Mouse (Mus musculus) midbrain, embryonic 15.5 days (tissue): ENCODE measurements around the gene Arl4c. TPM values are rescaled to one million over a fixed set of nuclear protein-coding genes. Genes with fewer than 3 reads are reported as not detected.

ENCODE experiments used
- ATAC-seq: fragments of 200-750 bp; cut with Nextera tagmentation; replicated peaks from 2 replicates; pipeline ENCODE4 v1.8.0; 2017; ENCODE audit warnings: moderate TSS enrichment
- H3K27ac ChIP-seq: fragments of 300-500 bp; sonication (generic); 2 replicates; pipeline ENCODE4 v1.5.1; 2015; ENCODE audit warnings: mild to moderate bottlenecking, inconsistent platforms
- H3K27me3 ChIP-seq: fragments of 300-500 bp; sonication (generic); replicated peaks from 2 replicates; pipeline ENCODE4 v1.6.1; 2015; ENCODE audit warnings: inconsistent platforms
- H3K36me3 ChIP-seq: fragments of 300-500 bp; sonication (generic); replicated peaks from 2 replicates; pipeline ENCODE4 v1.6.1; 2015; ENCODE audit warnings: inconsistent platforms
- H3K4me1 ChIP-seq: fragments of 300-500 bp; sonication (generic); 2 replicates; pipeline ENCODE4 v1.6.1; 2015; ENCODE audit warnings: inconsistent platforms
- H3K4me2 ChIP-seq: fragments of 300-500 bp; sonication (generic); 2 replicates; pipeline ENCODE4 v1.6.1; 2015; ENCODE audit warnings: inconsistent platforms, mild to moderate bottlenecking, moderate library complexity
- H3K4me3 ChIP-seq: fragments of 300-500 bp; sonication (generic); 2 replicates; pipeline ENCODE4 v1.5.1; 2015; ENCODE audit warnings: mild to moderate bottlenecking, inconsistent platforms
- H3K9ac ChIP-seq: fragments of 300-500 bp; sonication (generic); 2 replicates; pipeline ENCODE4 v1.6.1; 2015; ENCODE audit warnings: mild to moderate bottlenecking, inconsistent platforms
- H3K9me3 ChIP-seq: fragments of 300-500 bp; sonication (generic); 2 replicates; pipeline ENCODE4 v1.6.1; 2016; ENCODE audit warnings: inconsistent platforms
- WGBS: fragments of 180-500 bp; shearing (Covaris S2); methylation state at CpG from one replicate; pipeline ENCODE4 v1.1.7; 2015; ENCODE audit warnings: mixed read lengths; 5-methylcytosine and 5-hydroxymethylcytosine counted together
- polyA plus RNA-seq: library from polyadenylated mRNA; unstranded; fragments of >200 nt; fragmentation: Nextera tagmentation; extraction: Ambion mirVana; gene quantifications from 2 replicates; pipeline ENCODE4 v1.2.1, GENCODE M21; 2015

The Arl4c gene
- polyA plus RNA-seq, 1 experiment from 2014 or later: 55.6 TPM

DNA sequence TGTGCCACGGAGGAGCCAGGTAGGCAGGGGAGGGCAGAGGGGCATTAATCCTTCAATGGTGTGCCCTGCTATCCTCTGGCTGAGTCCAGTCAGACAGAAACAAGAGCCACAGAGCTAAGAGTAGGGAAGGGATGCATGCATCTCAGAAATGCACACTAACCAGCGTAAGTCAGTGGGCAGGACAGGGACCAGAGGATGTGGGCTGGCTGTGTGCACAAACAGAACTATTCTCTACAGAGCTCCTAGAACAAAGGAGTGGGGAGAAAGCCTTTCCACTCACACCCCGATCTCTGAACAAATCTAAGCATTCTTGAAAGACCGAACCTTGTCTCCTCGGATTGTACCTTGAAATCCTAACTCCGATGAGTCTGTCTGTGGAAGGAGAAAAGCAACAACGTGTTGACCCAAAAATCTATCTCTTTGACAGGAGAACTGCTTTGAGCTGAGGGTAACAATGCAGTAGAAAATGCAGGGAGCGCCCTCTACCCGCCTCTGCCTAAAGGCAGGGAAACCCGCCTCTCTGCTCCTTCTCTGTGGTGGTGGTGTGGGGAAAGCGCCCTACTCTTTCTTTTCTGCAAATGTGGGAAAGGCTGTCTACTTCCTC lies 18.7 kb upstream of the Arl4c start:
- Histone ChIP-seq H3K4me3 (no peak overlapping the region), H3K36me3 (no peaks in the 10 kb centered on the region), H3K9me3 (no peaks in the 10 kb centered on the region), H3K4me2 (no peak overlapping the region), H3K27me3 (no peaks in the 10 kb centered on the region), H3K4me1 (0 out of 2 replicates have a peak, but pooled peaks cover 4% of the 10 kb centered on the region), H3K27ac (no peak overlapping the region), H3K9ac (no peak overlapping the region)
- no peak for ATAC-seq
- WGBS: 47% methylated on average over 11 of the region's 11 CpGs

DNA sequence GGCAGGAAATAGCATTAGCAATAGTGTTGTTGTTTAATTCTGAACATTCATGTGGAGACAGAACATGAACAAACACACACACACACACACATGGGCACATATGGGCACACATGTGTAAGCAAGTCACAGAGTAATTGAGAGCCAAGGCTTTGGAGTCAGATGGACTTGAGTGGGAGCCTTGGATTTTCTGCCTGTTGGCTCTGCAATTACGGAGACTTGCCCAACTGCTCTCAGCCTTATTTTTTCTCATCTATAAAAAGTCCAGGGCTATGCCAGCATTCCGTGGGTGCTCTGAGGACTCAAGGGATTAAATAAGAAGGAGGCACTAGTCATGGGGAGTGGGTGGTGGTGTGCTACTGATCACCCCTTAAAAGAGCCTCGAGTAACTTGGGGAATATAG lies 16.5 kb upstream of the Arl4c start:
- H3K27me3 ChIP-seq: no peaks in the 10 kb centered on the region
- H3K36me3 ChIP-seq: no peaks in the 10 kb centered on the region
- no peak overlapping the region for H3K27ac ChIP-seq
- ATAC-seq: no peak
- WGBS: 74% methylated on average over 3 of the region's 3 CpGs
- no peak overlapping the region for H3K4me2 ChIP-seq
- H3K9ac ChIP-seq: no peak overlapping the region
- 0 out of 2 replicates have a peak, but pooled peaks cover 4% of the 10 kb centered on the region for H3K4me1 ChIP-seq
- no peak overlapping the region for H3K4me3 ChIP-seq
- no peaks in the 10 kb centered on the region for H3K9me3 ChIP-seq

DNA sequence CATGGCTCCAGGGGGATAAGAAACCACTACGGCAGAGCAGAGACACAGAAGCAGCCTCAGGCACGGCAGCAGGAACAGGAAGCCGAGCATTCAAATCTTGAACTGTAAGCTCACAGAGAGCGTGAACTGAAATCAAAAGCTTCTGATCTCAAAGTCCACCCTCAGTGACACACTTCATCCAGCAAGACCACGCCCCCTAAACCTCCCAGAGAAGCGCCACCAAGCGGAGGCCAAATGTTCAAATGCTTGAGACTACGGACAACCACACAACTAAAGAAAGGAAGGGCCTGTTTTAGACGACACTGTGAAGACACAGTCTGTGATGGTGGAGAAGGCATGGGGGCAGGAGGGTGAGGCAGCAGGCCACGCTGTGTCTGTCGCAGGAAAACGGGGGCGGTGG lies 15.7 kb upstream of the Arl4c start:
- Histone ChIP-seq H3K9me3 (no peaks in the 10 kb centered on the region), H3K27ac (no peak overlapping the region), H3K4me1 (0 out of 2 replicates have a peak, but pooled peaks cover 4% of the 10 kb centered on the region), H3K36me3 (no peaks in the 10 kb centered on the region), H3K9ac (no peak overlapping the region), H3K4me3 (no peak overlapping the region), H3K4me2 (no peak overlapping the region), H3K27me3 (no peaks in the 10 kb centered on the region)
- ATAC-seq: 0 out of 2 replicates have a peak, but pooled peaks have one; percentile 42
- WGBS: 72% methylated on average over 13 of the region's 13 CpGs

- no peak overlapping the region for H3K4me2 ChIP-seq
- H3K27ac ChIP-seq: no peak overlapping the region
- H3K9ac ChIP-seq: no peak overlapping the region
- no peaks in the 10 kb centered on the region for H3K9me3 ChIP-seq
- H3K36me3 ChIP-seq: no peaks in the 10 kb centered on the region
- peaks cover 8% of the 10 kb centered on the region for H3K4me1 ChIP-seq
- H3K4me3 ChIP-seq: no peak overlapping the region
- no peak for ATAC-seq
- no peaks in the 10 kb centered on the region for H3K27me3 ChIP-seq
- WGBS: 88% methylated on average over 6 of the region's 6 CpGs
Measured at GRCm38 (mm10) chr1:88712011-88712410, 10.0 kb upstream of the Arl4c start.

DNA sequence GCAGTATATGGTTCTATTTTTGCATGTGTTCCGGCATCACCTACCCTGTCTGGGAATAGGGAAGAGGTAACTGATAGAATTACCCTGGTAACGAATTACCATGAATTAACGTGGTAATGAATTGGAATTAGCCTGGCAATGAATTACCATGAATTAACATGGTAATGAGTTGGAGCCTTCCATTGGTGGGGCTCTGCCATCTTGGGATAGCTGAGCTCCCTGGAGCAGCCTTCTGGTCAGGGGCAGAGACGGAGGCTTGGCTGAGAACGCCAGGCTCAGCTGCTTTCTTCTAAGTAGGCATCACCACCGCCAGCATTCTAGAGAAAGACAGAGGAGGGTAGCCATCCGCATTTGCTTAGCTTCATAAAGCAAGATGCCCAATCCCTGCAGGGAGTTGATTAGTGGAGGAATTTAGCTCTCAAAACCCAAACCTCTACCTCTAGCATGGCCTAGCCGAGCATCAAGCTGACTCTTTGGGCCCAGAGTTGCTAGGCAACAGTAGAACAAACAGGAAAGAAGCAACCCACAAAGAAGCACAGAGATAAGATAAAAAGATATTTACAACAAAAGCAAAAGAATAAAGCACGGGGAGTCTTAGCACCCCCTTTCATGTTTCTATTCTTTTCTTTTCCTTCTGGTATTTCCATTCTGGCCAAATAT lies 6.8 kb upstream of the Arl4c start:
- Histone ChIP-seq H3K9ac (no peak overlapping the region), H3K27ac (peak overlapping the region; percentile 71), H3K27me3 (no peaks in the 10 kb centered on the region), H3K4me3 (no peak overlapping the region), H3K4me2 (no peak overlapping the region), H3K9me3 (no peaks in the 10 kb centered on the region), H3K36me3 (no peaks in the 10 kb centered on the region), H3K4me1 (peaks cover 19% of the 10 kb centered on the region)
- ATAC-seq: 0 out of 2 replicates have a peak, but pooled peaks have one; percentile 16
- 41% methylated on average over 9 of the region's 9 CpGs for WGBS

DNA sequence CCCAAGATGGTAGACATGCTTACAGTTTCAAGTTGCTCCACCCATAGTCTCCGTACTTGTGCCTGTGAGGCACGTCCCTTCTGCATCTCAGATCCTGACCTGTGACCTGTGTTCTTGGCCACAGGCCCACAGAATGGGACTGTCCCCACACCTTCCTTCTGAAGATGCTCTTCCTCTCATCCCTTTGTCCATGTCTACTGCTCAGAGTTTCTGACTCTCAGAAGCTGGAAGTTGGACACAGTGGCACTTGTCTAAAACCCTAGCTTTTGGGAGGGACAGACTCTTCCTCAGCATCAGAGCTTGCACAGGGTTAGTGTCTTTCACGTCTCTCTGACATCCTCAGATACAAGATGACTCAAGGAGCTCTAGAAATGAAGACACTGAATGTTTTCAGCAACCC lies 6.2 kb upstream of the Arl4c start:
- peaks cover 19% of the 10 kb centered on the region for H3K4me1 ChIP-seq
- H3K36me3 ChIP-seq: no peaks in the 10 kb centered on the region
- H3K4me3 ChIP-seq: no peak overlapping the region
- H3K27me3 ChIP-seq: no peaks in the 10 kb centered on the region
- 0 out of 2 replicates have a peak overlapping the region, but pooled peaks have one; percentile 71 for H3K27ac ChIP-seq
- no peak overlapping the region for H3K9ac ChIP-seq
- WGBS: 77% methylated on average over 3 of the region's 3 CpGs
- no peak overlapping the region for H3K4me2 ChIP-seq
- ATAC-seq: no peak
- no peaks in the 10 kb centered on the region for H3K9me3 ChIP-seq

GRCm38 (mm10) chr1:88707536-88707935 lies 5.5 kb upstream of the Arl4c start:
- Histone ChIP-seq H3K4me2 (no peak overlapping the region), H3K4me1 (peaks cover 22% of the 10 kb centered on the region), H3K27me3 (no peaks in the 10 kb centered on the region), H3K9me3 (no peaks in the 10 kb centered on the region), H3K27ac (no peak overlapping the region), H3K36me3 (no peaks in the 10 kb centered on the region), H3K4me3 (no peak overlapping the region), H3K9ac (no peak overlapping the region)
- WGBS: 29% methylated on average over 6 of the region's 6 CpGs
- ATAC-seq: no peak

GRCm38 (mm10) chr1:88705799-88706198 lies 3.8 kb upstream of the Arl4c start:
- ATAC-seq: peak; percentile 74
- under 1% methylated on average over 15 of the region's 15 CpGs for WGBS
- Histone ChIP-seq H3K4me1 (peaks cover 25% of the 10 kb centered on the region), H3K4me3 (no peak overlapping the region), H3K36me3 (no peaks in the 10 kb centered on the region), H3K4me2 (peak overlapping the region; percentile 14; the same call in 1 of the 2 replicates), H3K9ac (no peak overlapping the region), H3K9me3 (no peaks in the 10 kb centered on the region), H3K27ac (peak overlapping the region; percentile 40), H3K27me3 (no peaks in the 10 kb centered on the region)

- H3K36me3 ChIP-seq: no peaks in the 10 kb centered on the region
- H3K4me2 ChIP-seq: no peak overlapping the region
- no peaks in the 10 kb centered on the region for H3K9me3 ChIP-seq
- 63% methylated on average over 6 of the region's 6 CpGs for WGBS
- no peak overlapping the region for H3K4me3 ChIP-seq
- no peak overlapping the region for H3K9ac ChIP-seq
- no peaks in the 10 kb centered on the region for H3K27me3 ChIP-seq
- no peak for ATAC-seq
- H3K4me1 ChIP-seq: peaks cover 25% of the 10 kb centered on the region
- H3K27ac ChIP-seq: no peak overlapping the region
Measured at GRCm38 (mm10) chr1:88705050-88705449, 3.0 kb upstream of the Arl4c start.

DNA sequence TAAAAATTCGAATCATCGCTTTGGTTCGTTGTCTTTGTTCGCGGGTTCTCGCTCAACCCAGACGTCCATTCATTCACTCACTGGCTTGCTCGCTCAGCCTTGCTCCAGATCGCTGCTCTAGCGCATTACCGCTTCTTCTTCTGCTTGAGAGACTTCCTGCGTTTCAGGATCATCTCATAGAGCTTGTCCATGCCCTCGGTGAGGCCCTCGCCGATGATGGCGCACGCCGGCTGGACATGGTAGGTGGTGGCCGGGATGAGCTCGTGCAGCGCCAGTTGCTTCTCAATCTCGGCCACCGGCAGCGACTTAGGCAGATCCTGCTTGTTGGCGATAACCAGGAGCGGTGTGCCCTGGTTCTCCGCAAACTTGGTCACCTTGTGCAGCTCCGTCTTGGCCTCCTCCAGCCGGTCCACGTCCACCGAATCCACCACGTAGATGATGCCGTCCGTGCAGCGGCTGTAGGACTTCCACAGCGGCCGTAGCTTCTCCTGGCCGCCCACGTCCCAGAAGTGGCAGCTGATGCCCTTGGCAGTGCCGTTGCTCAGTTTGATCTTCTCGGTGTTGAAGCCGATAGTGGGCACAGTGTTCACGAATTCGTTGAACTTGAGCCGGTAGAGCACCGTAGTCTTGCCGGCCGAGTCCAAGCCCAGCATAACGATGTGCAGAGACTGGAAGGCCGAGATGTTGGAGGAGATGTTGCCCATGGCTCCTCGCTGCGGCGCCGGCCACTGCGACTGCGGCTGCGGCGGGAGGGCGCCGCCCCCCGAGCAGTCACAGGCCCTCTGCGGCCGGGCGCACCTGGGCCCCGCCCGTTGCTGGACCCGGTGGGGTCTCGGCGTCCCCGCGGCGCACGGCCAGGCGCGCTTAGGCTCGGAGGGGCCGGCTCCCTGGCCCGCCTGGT lies 810 bp downstream of the Arl4c start:
- Histone ChIP-seq H3K27ac (peak overlapping the region; percentile 98), H3K4me2 (peak overlapping the region; percentile 81), H3K9me3 (no peaks in the 10 kb centered on the region), H3K36me3 (0 out of 2 replicates have a peak, but pooled peaks cover 12% of the 10 kb centered on the region), H3K27me3 (no peaks in the 10 kb centered on the region), H3K9ac (peak overlapping the region; percentile 92), H3K4me1 (peaks cover 35% of the 10 kb centered on the region), H3K4me3 (peak overlapping the region; percentile 66)
- under 1% methylated on average over 77 of the region's 78 CpGs for WGBS
- peak; percentile 45 for ATAC-seq

DNA sequence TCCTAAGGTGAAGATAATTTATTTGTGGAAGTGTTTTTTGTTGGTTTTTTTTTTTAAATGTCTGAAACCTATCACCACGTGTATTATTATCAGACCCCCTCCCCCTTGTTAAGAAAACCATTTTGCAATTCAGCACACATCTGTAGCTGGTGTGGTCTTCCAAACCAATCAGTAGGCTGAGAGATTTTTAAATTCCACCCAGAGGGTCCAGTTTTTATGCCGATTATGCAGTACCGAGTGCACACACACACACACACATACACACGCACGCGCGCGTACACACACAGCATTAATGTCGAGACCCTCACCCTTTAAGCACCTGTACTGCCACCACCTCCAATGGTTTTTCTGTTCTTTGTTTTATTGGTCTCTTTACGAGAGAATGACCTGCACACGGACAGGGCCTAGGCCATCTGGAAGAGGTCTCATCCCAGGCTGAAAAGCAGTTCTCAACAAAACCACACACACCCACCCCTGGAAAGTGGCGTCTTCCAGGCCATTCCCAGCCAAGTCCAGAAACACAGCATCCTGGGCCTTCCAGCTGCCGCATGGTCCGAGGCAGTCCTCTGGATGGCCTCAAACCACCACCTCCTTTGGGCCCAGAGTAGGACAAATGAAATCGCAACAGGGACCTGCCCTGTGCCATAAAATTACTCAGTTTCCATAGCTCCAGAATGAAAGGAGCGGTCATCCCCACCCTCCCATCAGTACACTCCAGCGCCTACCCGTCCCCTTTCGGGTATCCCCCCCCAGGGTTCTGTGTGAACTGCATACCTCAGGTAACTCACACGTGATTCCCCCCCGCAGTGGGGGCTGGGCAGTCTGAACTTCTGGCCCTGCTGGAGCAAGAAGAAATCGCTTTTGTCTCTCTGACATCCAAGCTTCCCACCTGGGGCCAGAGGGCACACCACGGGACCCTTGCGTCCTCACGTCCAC lies 1.9 kb downstream of the Arl4c start:
- Histone ChIP-seq H3K36me3 (0 out of 2 replicates have a peak, but pooled peaks cover 13% of the 10 kb centered on the region), H3K27me3 (no peaks in the 10 kb centered on the region), H3K4me3 (peak overlapping the region; percentile 66), H3K9me3 (no peaks in the 10 kb centered on the region), H3K9ac (peak overlapping the region; percentile 92), H3K4me1 (peaks cover 27% of the 10 kb centered on the region), H3K4me2 (peak overlapping the region; percentile 81), H3K27ac (peak overlapping the region; percentile 98)
- 5% methylated on average over 25 of the region's 25 CpGs for WGBS
- ATAC-seq: peak; percentile 32
